Mouse (Mus musculus): ENCODE measurements at regions not wholly inside any gene's neighbourhood (a gene's known extent, or its start where the extent isn't known, plus 50 kb on each side); places are given as distances from the start of the nearest gene placed in this dataset.

DNA sequence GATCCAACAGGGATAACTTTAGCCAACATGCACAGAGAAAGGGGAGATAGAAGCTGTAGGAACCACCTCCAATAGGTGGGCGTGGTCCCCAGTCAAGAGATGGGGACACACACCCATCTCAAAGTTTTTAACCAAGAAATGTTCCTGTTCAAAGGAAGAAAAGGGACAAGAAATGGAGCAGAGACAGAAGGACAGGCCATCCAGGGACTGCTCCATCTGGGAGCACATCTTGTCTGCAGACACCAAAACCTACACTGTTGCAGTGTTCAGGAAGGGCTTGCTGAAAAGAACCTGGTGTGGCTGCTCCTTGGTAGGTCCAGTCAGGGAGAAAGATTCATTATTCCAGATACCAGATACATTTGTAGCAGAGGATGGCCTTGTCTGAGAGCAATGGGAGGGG lies 676.5 kb upstream of the Foxg1 start:
- no peak for DNase-seq (ENCODE audit: low spot score in 2 of 2)

DNA sequence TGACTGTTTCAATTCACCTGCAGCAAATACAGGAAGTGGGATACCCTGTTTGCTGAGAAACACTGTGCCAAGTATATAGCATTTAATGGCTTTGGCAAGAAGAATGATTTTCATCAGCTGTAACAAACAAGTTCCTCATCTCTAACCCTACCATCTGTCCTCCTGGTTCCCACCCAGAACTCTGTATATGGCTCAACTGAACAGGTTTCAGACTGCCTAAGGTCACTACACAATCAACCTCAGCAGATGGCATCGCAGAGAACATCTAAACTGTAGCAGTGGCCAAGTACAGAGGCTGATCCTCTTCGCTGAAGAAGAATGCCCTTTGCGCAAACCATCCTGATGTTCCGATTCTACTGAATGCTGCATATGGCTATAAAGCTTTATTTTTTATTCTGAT lies 668.8 kb upstream of the Foxg1 start:
- no peak for DNase-seq (ENCODE audit: low spot score in 2 of 2)

DNA sequence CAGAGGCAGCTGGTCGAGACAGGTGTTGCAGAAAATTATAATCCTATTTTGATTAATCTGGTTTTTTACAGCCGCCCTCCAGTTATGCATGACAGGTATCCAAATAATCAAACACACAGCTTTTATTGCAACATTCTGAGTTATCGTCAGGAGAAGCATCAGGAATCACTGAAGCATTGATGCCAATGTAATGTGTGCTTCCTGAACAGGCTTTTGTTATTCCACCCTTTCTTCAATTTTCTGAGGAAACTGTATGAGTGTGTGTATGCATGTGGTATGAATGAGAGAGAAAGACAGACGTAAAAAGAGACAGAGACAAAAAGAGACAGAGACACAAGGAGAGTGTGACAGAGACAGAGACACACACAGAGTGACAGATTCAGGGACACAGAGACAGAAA lies 652.6 kb upstream of the Foxg1 start:
- no peak for DNase-seq (ENCODE audit: low spot score in 2 of 2)

DNA sequence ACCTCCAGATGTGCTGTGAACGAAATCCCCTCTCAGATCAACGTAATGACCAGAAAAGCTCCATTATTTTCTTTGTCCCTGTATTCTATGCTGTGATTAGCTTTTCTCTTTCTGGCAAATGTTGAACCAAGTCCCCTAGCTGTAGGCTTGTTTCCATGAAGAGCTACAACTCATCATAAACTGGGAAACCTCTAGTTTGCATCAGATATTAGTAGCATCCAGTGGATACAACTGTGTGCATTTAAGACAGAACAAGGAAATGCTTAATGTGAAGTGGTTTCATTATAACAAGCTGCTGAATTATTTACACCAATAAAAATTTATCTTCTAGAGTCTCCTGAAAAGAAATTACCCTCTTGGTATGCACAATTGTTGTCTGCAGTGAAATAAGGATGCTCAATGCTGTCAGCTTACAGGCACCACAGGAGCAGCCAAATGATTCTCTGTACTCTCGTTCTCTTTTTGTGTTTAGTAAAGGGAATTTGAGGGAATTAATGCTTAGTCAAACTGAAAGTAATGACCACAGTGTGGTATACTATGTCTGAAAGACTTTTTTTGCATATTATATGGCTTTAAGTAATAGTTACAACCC lies 623.6 kb upstream of the Foxg1 start:
- DNase-seq (ENCODE audit: low spot score in 2 of 2): no peak
